In the genomic region with DNA sequence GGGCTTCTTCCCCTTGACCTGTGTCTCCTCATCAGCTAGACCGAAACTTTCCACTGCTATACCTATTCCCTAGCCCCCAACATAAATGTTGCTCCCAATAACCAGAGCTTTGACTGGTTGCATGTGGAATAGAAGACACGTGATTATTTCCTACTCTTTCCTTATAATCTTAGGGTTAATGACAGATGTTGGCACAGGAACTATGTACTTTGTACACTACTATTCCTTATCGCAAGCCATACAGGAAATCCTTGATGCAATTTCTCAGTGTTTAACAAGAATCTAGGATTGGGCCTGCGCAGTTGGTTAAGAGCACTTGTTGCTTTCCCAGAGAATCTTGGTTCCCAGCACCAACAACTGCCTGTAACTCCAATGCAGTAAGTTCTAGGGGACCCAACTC, we compare ENCODE assay signal across 25 mouse cellular contexts.
DNase-seq lines count a peak whose midpoint lies in the region; ATAC-seq and TF ChIP-seq lines count a peak whose summit lies in the region.
"Had no signal": no experiment of that assay in that cellular context is flagged by ENCODE, and none has a peak within 500 bp of the region (broad histone marks: within the 10 kb centered on the region; RNA-seq: fewer than 3 reads in every experiment).

No protein-coding gene starts in this region.

- no peak overlapping the region for H3K4me2 ChIP-seq in intestine, postnatal 0 days (replicated peaks; ENCODE audit: low read depth)
- no peak overlapping the region for H3K4me2 ChIP-seq in stomach, embryonic 16.5 days (ENCODE audit: low read depth, low read length)
- H3K4me2 ChIP-seq: embryonic facial prominence, embryonic 12.5 days; embryonic facial prominence, embryonic 15.5 days; heart, embryonic 12.5 days; heart, embryonic 15.5 days; hindbrain, embryonic 14.5 days had no signal

- peak; percentile 5 for DNase-seq in heart, adult 11 months
- no peak for DNase-seq in heart, postnatal 14 days
- no peak for DNase-seq in frontal cortex, postnatal 10 days (ENCODE audit: low spot score in 2 of 2)
- no peak for DNase-seq in right cerebral cortex, postnatal 14 days
- DNase-seq: adrenal gland, adult 8-10 months; adrenal gland, postnatal 25 days; cerebellum, adult 18-20 months; cerebellum, adult 9-10 months; cerebellum, postnatal 14 days; forebrain, postnatal 0 days; gastrocnemius, postnatal 14 days; heart, adult 18-20 months; heart, postnatal 10 days; heart, postnatal 4 days had no signal

- peak overlapping the region; percentile 62; the same call in 1 of the 2 replicates for H3K27ac ChIP-seq in intestine, postnatal 0 days (ENCODE audit: low read depth, low read length)
- H3K27ac ChIP-seq in stomach, embryonic 16.5 days (ENCODE audit: low read length) = no peak overlapping the region
- H3K27ac ChIP-seq: embryonic facial prominence, embryonic 12.5 days; embryonic facial prominence, embryonic 15.5 days; heart, embryonic 15.5 days; hindbrain, embryonic 14.5 days; hindbrain, postnatal 0 days had no signal

- ATAC-seq in intestine, postnatal 0 days = peak; percentile 91
- ATAC-seq in stomach, embryonic 16.5 days (ENCODE audit: insufficient read depth, low FRiP score) = 0 out of 2 replicates have a peak, but pooled peaks have one; percentile 37
- ATAC-seq: activated CD4-positive, CD25-positive, alpha-beta regulatory T cell, adult 4 months; forebrain, embryonic 14.5 days; forebrain, postnatal 0 days; hindbrain, postnatal 0 days; inflammation-experienced regulatory T-cells, adult 6 months had no signal

- no peak overlapping the region for H3K4me3 ChIP-seq in intestine, postnatal 0 days (ENCODE audit: low read depth, low read length)
- no peak overlapping the region for H3K4me3 ChIP-seq in stomach, embryonic 16.5 days (replicated peaks; ENCODE audit: low read length)
- H3K4me3 ChIP-seq: embryonic facial prominence, embryonic 12.5 days; embryonic facial prominence, embryonic 15.5 days; heart, embryonic 12.5 days; heart, embryonic 15.5 days had no signal

- no peaks in the 10 kb centered on the region for H3K27me3 ChIP-seq in intestine, postnatal 0 days (replicated peaks; ENCODE audit: control insufficient read depth, insufficient read depth, low read length)
- H3K27me3 ChIP-seq in stomach, embryonic 16.5 days (ENCODE audit: control insufficient read depth, insufficient read depth, low read length) = no peaks in the 10 kb centered on the region
- H3K27me3 ChIP-seq: embryonic facial prominence, embryonic 12.5 days; embryonic facial prominence, embryonic 15.5 days; heart, embryonic 12.5 days; heart, embryonic 15.5 days had no signal

- H3K9me3 ChIP-seq in intestine, postnatal 0 days (ENCODE audit: control insufficient read depth) = no peaks in the 10 kb centered on the region
- H3K9me3 ChIP-seq in stomach, embryonic 16.5 days (replicated peaks; ENCODE audit: control insufficient read depth, low read length) = no peaks in the 10 kb centered on the region
- H3K9me3 ChIP-seq: embryonic facial prominence, embryonic 12.5 days; embryonic facial prominence, embryonic 15.5 days; heart, embryonic 12.5 days; heart, embryonic 15.5 days had no signal

- no peaks in the 10 kb centered on the region for H3K4me1 ChIP-seq in intestine, postnatal 0 days (replicated peaks; ENCODE audit: control insufficient read depth, insufficient read depth, low read length)
- no peaks in the 10 kb centered on the region for H3K4me1 ChIP-seq in stomach, embryonic 16.5 days (ENCODE audit: control insufficient read depth, insufficient read depth, low read length)
- H3K4me1 ChIP-seq: embryonic facial prominence, embryonic 12.5 days; embryonic facial prominence, embryonic 15.5 days; heart, embryonic 15.5 days had no signal

- H3K9ac ChIP-seq in intestine, postnatal 0 days (ENCODE audit: low read depth, low read length) = no peak overlapping the region
- H3K9ac ChIP-seq in stomach, embryonic 16.5 days (ENCODE audit: low read length) = no peak overlapping the region
- H3K9ac ChIP-seq: embryonic facial prominence, embryonic 12.5 days; embryonic facial prominence, embryonic 15.5 days; forebrain, postnatal 0 days; heart, embryonic 12.5 days; heart, embryonic 15.5 days; hindbrain, embryonic 14.5 days had no signal

- TF ChIP-seq CTCF in intestine, postnatal 0 days (IDR thresholded peaks at IDR 0.05; ENCODE audit: low read depth) = no peak

- H3K36me3 ChIP-seq in intestine, postnatal 0 days (ENCODE audit: control insufficient read depth, insufficient read depth) = no peaks in the 10 kb centered on the region; the same call in 1 of the 2 replicates
- H3K36me3 ChIP-seq in stomach, embryonic 16.5 days (ENCODE audit: control insufficient read depth, insufficient read depth, low read length) = no peaks in the 10 kb centered on the region
- H3K36me3 ChIP-seq: embryonic facial prominence, embryonic 15.5 days had no signal

- intact Hi-C loops in heart, postnatal 14 days (cut with DNase I) = no loop called here

- 42% methylated on average over 4 of the region's 4 CpGs for WGBS in intestine, postnatal 0 days
- WGBS in stomach, embryonic 16.5 days = 81% methylated on average over 4 of the region's 4 CpGs
